Mouse (Mus musculus): ENCODE results near the gene Mical2.

The Mical2 gene

GRCm38 (mm10) chr7:112244683-112245082 lies 19.0 kb downstream of the Mical2 start:
- no peak for DNase-seq

DNA sequence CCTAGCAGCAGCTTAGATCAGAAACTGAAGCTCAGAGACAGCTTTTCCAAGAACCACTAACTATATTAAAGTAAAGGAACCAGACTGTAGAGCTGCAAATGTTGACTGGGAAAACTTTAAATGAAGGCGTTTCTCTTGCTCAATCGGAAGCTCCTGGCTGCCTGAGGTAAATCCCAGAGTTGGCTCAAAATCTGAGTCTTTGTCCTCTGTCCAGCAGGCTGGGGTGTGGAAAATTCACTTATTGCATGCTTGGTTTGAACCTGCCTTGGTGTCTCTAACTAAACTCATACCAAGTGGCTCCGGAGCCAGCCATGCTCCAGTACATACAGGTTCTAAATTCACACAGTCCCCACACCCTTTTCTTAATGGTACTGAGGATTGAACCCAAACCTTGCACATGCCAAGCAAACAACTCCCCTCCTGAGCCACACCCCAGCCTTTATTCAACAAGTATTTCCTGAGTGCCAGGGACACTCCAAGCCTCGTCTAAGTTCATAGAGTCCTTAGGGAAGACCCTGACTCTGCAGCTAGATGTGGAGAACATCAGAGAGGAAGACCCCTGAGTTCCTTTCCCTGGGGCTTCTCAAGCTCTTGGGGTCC lies 20.3 kb downstream of the Mical2 start:
- no peak for DNase-seq

DNA sequence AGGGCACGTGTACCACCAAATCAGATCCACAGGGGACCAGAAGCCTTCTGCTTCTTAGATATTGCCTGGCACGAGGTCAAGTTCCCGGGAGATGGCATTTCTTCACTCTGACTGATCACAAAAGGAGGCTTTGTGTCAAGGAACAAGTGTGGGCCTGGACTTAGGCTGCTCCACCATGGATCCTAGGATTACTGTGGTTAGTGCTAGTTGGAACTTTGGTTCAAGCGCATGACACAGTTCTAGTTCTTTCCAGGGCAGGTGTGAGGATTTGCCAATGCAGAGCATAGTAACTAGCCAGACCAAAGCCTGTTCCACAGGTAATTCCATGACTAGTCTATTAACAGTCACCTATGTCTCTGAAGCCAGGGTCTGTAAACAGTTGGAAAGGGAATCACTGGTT lies 20.8 kb downstream of the Mical2 start:
- no peak for DNase-seq

DNA sequence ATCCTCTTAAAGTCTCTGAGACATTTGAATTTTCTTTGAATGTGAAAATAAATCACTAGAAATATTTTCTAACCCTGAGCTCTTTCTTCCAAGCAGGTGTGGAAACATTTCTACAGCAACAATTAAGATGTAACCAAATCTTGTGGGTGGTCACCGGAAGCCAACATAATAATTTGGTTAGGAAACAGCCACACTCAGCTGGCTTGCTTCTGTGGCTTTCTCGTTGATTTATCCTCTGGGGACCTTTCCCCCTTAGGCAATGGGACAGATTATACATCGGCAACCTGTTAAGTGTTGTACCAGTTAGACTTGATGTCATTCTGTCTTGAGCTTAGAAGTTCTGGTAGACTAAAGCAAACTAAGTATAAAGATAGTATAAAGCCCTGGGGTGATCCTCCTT lies 22.2 kb downstream of the Mical2 start:
- DNase-seq: no peak

GRCm38 (mm10) chr7:112249476-112249875 lies 23.8 kb downstream of the Mical2 start:
- no peak for DNase-seq

DNA sequence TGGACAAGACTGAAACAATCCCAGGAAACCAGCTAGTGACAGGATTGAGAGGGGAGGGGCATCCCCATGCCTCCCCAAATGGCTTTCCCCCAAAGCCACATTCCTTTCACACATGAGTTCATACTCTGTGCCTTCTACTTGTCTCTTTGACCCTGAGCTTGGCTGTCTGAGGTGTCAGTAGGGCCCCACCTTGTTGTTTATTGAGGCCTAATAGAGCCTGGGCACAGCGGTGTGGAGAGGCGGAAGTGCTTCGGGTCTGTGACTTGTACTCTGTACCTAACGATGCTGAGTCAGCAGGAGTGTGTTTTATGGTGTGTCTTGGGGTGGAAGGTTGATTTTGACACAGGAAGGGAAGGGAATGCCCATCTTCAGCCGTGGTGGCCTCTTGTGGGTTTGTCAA lies 26.4 kb downstream of the Mical2 start:
- no peak for DNase-seq

- no peak for DNase-seq
These were observed 28.6 kb downstream of the Mical2 start for GRCm38 (mm10) chr7:112254233-112254632.

GRCm38 (mm10) chr7:112255248-112255866 lies 29.7 kb downstream of the Mical2 start:
- no peak for DNase-seq

- DNase-seq: no peak
These were observed 32.8 kb downstream of the Mical2 start for GRCm38 (mm10) chr7:112258338-112258903.

GRCm38 (mm10) chr7:112259286-112259685 lies 33.6 kb downstream of the Mical2 start:
- DNase-seq: no peak

- no peak for DNase-seq
These were observed 35.5 kb downstream of the Mical2 start for GRCm38 (mm10) chr7:112261121-112261520.

DNA sequence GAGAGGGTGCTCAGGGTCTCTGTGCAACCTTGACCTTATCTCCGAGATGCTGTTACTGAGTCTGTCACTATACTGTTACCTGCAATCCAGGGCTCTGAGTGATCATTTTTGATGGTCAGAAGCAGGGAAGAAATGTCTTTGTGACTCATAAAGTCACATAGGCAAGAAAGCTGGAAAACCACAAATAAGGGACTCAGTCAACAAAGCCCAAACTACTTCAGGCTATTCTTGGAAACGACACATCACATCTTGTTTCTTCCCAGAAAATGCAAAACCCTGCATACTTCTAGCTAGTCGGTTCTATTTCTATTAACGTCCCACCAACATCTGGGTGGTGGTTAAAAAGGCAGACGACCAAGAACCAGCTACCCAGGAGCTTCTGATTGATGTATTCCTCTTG lies 41.6 kb downstream of the Mical2 start:
- DNase-seq: no peak

- DNase-seq: no peak
These were observed 43.2 kb downstream of the Mical2 start for GRCm38 (mm10) chr7:112268761-112269425.

DNA sequence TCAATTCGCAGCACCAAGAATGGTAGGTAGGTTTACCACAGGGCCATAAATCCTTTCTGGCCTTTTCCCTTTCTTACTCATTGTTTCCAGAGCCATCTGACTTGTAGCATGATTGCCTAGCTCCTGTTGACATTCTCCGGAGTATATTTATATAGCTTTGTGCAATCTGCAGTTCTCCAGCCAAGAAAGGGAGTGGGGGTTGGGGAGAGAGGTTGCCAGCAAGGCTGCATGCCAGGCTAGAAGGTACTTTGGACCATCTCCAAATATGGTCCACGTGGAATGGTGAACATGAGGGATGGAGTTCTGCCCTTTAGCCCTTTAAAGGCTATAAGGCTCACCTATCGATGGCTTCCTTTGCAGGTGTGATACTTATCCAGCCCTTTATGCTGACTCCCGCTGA lies 45.2 kb downstream of the Mical2 start:
- DNase-seq: peak; percentile 17

- no peak for DNase-seq
These were observed 46.0 kb downstream of the Mical2 start for GRCm38 (mm10) chr7:112271627-112272026.

GRCm38 (mm10) chr7:112272692-112273091 lies 47.0 kb downstream of the Mical2 start:
- DNase-seq: no peak

- no peak for DNase-seq
These were observed 47.8 kb downstream of the Mical2 start for GRCm38 (mm10) chr7:112273451-112273850.

GRCm38 (mm10) chr7:112274611-112275010 lies 49.0 kb downstream of the Mical2 start:
- no peak for DNase-seq

GRCm38 (mm10) chr7:112275093-112275492 lies 49.4 kb downstream of the Mical2 start:
- no peak for DNase-seq

DNA sequence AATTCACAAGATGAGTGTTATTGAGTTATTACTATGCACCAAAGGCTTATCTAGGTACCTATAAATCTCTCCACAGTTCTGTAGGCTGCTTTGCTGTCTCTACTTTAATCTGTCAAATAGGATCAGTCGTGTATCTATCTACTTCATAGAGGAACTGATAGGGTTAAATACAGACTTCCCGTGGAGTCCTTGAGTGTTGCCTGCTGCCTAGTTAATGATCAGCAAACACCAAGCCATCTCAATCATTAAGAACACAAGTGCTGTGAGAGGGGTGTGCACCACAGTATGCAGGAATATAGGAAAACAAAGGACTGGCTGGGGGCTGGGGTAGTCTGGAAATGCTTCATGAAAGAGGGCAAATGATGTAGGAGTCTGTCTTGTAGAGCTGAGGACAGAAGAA lies 50.2 kb downstream of the Mical2 start:
- DNase-seq: no peak

- DNase-seq: no peak
These were observed 51.2 kb downstream of the Mical2 start for GRCm38 (mm10) chr7:112276823-112277222.

GRCm38 (mm10) chr7:112278648-112279047 lies 53.0 kb downstream of the Mical2 start:
- DNase-seq: no peak

DNA sequence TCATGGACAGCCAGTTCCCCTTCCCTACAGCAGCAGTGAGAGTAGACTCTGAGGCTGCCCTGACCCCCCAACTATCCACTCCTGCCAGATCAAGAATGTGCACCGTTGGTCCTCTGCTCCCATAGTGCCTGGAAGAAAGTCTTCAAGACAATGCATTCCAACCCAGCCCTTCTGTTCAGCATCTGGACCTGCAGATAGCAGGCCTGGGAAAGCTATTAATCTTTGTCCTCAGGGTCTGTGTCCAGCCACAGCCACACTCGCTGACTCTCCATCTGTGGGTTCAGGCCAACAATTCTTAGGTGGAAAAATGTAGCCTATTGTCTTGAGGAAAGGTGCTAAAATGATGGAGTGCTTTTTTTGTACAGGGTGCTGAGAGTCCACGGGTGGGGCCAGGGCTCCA lies 54.8 kb downstream of the Mical2 start:
- no peak for DNase-seq

All from liver (tissue).